Mouse (Mus musculus): Measurements from ENCODE around the gene Rbm48.

GRCm38 (mm10) chr5:3598766-3599165, 2.4 kb upstream of the Rbm48 start:
- TF ChIP-seq CTCF (IDR thresholded peaks at IDR 0.05; ENCODE audit: low read depth, low read length), result no peak
- no peak for TF ChIP-seq POLR2A (IDR thresholded peaks at IDR 0.05; ENCODE audit: extremely low read depth, insufficient read depth, low read length)

All from liver, adult 2 months (tissue).